Mouse (Mus musculus): ENCODE data around the gene Atp10a.
"Not testable (repeated sequence)": the region's sequence is repeated elsewhere in the genome, so short reads cannot be mapped to it uniquely, and the experiment has no call there.

Atp10a gene

GRCm38 (mm10) chr7:58787585-58787984, 131.6 kb downstream of the Atp10a start:
- no peak for DNase-seq (ENCODE audit: low spot score in 2 of 2)

- no peak for DNase-seq (ENCODE audit: low spot score in 2 of 2)
Measured at GRCm38 (mm10) chr7:58788424-58789261, 132.7 kb downstream of the Atp10a start.

DNA sequence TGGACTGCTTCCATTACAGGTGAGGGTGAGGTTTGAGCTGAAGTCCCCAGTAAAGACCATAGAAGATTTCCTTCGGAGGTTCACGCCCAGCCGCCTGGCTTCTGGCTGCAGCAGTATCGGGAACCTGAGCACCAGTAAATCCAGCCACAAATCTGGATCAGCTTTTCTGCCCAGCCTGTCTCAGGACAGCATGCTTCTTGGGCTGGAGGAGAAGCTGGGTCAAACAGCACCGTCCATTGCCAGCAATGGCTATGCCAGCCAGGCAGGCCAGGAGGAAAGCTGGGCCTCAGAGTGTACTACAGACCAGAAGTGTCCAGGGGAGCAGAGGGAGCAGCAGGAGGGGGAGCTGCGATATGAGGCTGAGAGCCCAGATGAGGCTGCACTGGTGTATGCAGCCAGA, 141.3 kb downstream of the Atp10a start:
- DNase-seq (ENCODE audit: low spot score in 2 of 2): no peak

DNA sequence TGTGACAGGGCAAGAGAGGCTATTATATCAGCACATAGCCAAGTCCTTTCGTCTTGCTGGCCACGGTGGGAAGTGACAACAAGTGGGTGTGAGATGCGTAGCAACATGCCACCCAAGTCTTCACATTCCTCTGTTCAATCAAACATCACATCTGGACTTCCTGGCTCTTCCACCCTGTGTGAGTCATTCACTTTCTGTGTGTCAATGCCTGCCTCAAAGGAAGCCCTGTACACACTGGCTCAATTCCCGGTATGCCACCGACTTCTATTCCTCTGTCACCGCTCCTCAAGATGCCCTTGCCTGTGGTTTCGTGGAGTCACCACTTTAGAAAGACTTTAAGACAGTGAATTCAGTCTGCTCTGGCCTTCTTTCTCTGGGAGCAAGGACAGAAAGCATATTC, 144.9 kb downstream of the Atp10a start:
- no peak for DNase-seq (ENCODE audit: low spot score in 2 of 2)

DNA sequence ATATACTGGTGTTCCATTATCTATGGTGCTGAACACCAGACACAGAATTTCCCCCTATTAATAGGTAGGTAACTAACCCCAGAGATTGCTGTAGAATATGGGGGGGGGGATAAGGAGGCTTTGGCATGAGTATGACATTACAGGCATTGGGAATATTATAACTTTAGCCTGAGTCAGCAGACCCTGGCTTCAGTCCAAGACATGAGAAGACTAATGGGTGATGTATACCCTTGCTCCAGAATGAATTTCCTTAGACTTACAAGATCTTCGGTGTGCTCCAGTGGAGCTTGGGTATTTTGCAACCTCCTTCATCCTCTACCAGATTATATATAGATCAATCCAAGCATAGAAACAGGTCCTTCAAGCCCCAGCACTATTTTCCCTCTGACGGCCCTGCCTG, 145.8 kb downstream of the Atp10a start:
- no peak for DNase-seq (ENCODE audit: low spot score in 2 of 2)

GRCm38 (mm10) chr7:58822147-58822681, 166.2 kb downstream of the Atp10a start:
- DNase-seq (ENCODE audit: low spot score in 2 of 2): no peak

- DNase-seq (ENCODE audit: low spot score in 2 of 2): no peak
Measured at GRCm38 (mm10) chr7:58824686-58825085, 168.7 kb downstream of the Atp10a start.

DNA sequence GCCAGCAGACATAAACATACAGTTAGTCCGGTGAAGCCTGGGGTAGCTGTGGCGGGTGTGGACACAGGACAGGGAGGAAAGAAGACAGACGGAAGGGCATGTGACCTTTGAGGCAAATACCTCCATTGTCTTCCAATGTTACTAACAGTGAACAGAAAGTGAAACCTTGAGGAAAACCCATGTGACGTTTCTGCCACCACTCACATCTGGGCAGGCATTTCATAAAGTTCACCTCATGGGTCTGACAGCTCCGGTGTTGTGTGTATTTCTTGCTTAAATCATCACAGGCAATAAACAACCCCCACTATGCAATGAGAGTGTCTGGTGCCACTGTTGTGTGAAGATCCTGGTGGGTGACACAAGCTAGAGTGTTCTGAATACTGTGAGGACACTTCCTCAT, 173.1 kb downstream of the Atp10a start:
- DNase-seq (ENCODE audit: low spot score in 2 of 2): no peak

- DNase-seq (ENCODE audit: low spot score in 2 of 2): not testable (repeated sequence)
Measured at GRCm38 (mm10) chr7:58836855-58837606, 181.1 kb downstream of the Atp10a start.

- DNase-seq (ENCODE audit: low spot score in 2 of 2): no peak
Measured at GRCm38 (mm10) chr7:58840367-58840766, 184.4 kb downstream of the Atp10a start.

GRCm38 (mm10) chr7:58841066-58841465, 185.1 kb downstream of the Atp10a start:
- DNase-seq (ENCODE audit: low spot score in 2 of 2): no peak

DNA sequence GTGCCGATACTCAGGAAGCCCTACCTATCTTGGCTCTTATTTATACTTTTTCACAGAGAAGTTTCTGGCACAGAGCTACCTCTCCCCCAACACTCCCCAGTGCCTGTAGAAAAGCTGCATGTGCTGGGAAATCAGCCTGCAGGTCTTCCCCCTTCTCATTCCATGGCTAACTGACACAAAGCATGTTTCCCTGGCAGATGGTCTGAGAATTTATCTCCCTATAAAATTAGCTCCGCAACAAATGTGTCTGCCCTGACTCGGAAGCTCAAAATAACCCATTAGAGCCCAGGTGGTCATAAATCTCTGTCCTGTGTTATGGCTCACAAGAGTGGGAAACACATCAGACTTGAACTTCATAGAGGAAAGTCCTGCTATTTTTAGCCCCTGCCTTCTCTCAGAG, 186.9 kb downstream of the Atp10a start:
- DNase-seq (ENCODE audit: low spot score in 2 of 2): no peak

- peak in 1 of 2 experiments; percentile 32 for DNase-seq (ENCODE audit: low spot score in 2 of 2)
Measured at GRCm38 (mm10) chr7:58843767-58844445, 187.9 kb downstream of the Atp10a start.

- DNase-seq (ENCODE audit: low spot score in 2 of 2): no peak
Measured at GRCm38 (mm10) chr7:58844449-58844848, 188.5 kb downstream of the Atp10a start.

DNA sequence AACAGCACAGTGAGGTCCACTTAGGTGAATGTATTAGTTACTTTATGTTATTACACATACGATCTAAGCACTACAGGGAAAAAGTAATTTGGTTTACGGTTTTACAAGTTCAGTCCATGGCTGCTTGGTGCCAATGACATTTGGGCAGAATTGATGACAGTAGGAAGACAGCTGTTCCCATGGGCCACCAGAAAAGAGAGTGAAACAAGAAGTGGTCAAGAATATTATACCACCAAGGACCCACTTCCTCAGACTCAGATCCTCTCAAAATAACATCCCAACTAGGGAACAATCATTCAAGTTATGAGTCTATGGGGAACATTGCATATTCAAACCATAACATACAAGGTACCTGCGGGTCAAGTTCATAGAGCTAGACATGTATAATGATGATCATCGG, 203.0 kb downstream of the Atp10a start:
- DNase-seq (ENCODE audit: low spot score in 2 of 2): no peak

- DNase-seq (ENCODE audit: low spot score in 2 of 2): no peak
Measured at GRCm38 (mm10) chr7:58863174-58863573, 207.2 kb downstream of the Atp10a start.

GRCm38 (mm10) chr7:58866865-58867614, 211.1 kb downstream of the Atp10a start:
- no peak for DNase-seq (ENCODE audit: low spot score in 2 of 2)

GRCm38 (mm10) chr7:58870661-58871060, 214.7 kb downstream of the Atp10a start:
- DNase-seq (ENCODE audit: low spot score in 2 of 2): no peak

- no peak for DNase-seq (ENCODE audit: low spot score in 2 of 2)
Measured at GRCm38 (mm10) chr7:58873676-58874075, 217.7 kb downstream of the Atp10a start.

All from spleen, postnatal 10 days (tissue).